Mouse (Mus musculus) frontal cortex, postnatal 36 days (tissue): ENCODE measurements around the gene Coa3.

Source experiments
- DNase-seq, 2 experiments: peaks; one replicate each; pipeline ENCODE4 v3.0.0; 2022; ENCODE audit warnings: low spot score in 2 of 2

Gene Coa3

GRCm38 (mm10) chr11:101282896-101283295, 4.0 kb upstream of the Coa3 start:
- no peak for DNase-seq

DNA sequence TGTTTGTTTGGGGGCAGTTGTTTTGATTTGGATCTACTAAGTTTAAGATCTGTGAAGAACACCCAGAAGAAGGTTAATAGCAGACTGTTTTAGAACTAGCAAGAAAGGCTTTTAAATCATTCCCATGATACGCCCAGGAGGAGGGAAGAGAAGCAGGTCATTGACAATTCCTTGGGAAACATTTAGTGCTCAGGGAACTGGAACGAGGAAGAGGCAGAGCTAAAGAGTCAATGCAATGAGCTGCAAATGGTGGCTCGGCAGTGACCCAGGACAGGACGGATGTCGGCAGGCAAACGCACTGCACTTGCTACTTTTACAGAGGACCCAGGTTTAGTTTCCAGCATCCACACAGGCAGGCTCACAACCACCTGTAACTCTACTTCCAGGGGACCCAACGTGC, 1.9 kb upstream of the Coa3 start:
- DNase-seq, result no peak

GRCm38 (mm10) chr11:101279193-101279569, 267 bp upstream of the Coa3 start:
- no peak for DNase-seq

- DNase-seq, result peak; percentile 30 to 48
Observed at GRCm38 (mm10) chr11:101277381-101278222, 1.3 kb downstream of the Coa3 start.

DNA sequence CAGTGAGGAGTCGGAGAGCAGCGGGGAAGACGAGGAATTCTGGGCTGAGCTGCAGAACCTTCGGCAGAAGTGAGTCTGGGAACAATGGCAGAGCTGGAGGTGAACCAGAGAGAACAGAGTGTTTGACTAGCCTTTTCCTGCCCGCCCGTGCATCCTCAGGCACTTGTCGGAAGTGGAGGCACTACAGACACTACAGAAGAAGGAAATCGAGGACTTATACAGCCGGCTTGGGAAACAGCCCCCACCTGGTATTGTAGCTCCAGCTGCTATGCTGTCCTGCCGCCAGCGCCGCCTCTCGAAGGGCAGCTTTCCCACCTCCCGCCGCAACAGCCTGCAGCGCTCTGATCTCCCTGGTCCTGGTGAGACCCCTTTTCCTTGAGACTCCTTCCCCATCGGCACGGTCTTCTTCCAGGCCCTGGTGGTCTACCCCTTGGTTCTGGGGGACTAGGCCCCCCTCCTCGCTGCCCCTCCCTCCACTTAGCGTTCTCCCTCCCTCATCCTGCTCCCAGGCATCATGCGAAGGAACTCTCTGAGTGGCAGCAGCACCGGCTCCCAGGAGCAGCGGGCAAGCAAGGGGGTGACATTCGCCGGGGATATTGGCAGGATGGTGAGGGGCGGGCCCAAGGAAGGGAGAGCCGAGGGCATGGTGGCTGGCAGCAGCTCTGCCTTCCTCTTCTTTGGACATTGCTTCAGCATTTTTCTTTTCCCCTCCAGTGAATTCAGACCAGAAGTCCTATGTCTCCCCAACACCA, 2.4 kb downstream of the Coa3 start:
- DNase-seq, result no peak

- DNase-seq, result no peak
Observed at GRCm38 (mm10) chr11:101275309-101275708, 3.6 kb downstream of the Coa3 start.

DNA sequence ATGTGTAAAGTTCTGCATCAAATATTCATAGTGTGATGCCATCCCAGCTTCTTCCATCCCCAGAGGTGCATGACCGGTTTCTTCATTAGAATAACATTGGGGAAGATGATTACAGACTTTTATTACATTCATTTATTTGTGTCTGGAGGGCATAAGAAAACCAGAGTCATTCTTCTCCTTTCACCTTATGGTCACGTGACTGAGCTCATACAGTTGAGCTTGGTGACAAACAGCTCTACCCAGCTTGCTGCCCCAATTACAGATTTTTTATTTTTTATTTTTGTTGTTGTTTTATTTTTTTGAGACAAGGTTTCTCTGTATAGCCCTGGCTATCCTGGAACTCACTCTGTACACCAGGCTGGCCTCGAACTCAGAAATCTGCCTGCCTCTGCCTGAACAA, 6.5 kb downstream of the Coa3 start:
- DNase-seq, result no peak

- DNase-seq, result no peak
Observed at GRCm38 (mm10) chr11:101269577-101270116, 9.3 kb downstream of the Coa3 start.

DNA sequence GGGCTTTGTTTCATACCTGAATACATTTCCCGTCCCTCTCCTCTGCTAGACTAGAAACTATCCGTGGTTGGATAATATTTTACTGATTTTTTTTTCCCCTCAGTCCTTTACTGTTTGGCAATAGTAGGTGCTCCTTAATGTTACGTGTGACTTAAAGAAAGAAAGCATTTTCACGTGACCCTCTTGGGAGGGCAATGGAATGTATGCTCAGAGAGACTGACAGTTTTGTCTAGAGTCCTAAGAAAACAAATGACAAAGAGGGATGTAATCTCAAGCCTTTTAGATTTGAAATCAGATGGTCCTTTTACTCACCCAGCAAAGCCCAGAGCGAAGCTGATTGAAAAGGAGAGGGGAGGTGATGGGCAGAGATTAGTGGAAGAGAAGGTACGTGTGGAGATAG, 13.0 kb downstream of the Coa3 start:
- no peak for DNase-seq

DNA sequence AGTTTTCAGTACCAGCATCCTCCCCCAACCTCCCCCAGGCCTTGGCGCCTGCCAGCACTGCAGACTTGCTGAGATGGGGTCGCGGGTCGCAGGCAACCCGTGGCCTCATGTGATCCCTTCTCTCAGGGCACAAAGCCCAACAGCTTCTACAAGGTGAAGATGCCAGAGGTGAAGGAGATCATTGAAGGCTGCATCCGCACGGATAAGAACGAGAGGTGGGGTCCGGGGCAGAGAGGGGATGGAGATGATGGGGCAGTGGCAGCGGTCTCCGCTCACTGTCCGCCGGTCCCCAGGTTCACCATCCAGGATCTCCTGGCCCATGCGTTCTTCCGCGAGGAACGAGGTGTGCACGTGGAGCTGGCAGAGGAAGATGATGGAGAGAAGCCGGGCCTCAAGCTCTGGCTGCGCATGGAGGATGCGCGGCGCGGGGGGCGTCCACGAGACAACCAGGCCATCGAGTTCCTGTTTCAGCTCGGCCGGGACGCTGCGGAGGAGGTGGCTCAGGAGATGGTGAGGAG, 13.9 kb downstream of the Coa3 start:
- no peak for DNase-seq

DNA sequence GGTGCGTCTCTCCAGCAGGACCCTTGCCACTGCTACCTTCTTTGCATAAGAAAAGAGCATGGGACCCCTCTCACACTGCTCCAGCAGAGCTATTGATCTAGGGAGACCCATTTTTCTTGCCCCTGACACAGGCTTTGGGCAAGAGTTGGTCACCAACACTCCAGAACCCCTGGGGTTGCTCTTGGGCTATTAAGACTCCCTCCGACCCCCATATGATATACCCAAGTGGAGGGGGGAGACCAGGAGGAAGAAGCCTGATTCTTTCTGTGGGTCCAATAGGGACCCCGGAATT, 15.0 kb downstream of the Coa3 start:
- DNase-seq, result no peak

DNA sequence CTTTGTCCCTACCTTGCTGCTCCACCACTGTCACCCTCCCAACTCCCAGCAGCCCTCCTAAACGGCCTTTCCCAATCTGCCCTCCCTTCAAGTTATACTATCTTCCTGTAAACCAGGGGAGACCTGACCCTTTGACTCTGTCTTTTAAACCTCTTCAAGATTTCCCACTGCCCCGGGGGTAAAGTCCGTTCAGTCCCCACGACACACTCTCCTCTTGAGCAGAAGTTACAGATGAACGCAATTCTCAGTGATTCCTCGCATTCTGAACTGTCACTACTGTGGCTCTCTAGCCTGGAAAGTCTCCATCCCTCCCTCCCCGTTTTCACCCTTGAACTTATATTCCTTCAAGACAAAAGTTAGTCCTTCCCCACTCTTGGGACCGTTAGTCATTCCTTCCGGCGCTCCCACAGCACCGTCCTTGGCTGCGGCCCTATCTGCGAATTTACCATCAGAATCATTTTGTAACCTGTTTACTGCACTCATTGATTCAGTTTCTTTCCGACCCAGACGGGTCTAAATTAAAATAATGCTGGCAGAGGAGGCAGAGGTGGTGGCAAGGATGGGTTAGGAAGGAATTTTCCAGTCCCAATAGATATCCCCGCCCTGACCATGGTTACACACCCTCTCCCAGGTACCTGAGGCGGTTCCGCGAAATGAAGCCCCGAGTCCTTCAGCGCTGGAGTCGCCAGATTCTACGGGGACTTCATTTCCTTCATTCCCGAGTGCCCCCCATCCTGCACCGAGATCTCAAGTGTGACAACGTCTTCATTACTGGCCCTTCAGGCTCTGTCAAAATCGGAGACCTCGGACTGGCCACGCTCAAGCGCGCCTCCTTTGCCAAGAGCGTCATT, 15.6 kb downstream of the Coa3 start:
- DNase-seq, result no peak

- no peak for DNase-seq
Observed at GRCm38 (mm10) chr11:101262272-101262967, 16.5 kb downstream of the Coa3 start.

GRCm38 (mm10) chr11:101260826-101261380, 18.0 kb downstream of the Coa3 start:
- DNase-seq, result no peak

GRCm38 (mm10) chr11:101259948-101260825, 18.7 kb downstream of the Coa3 start, which contains the start of gene Wnk4:
Wnk4 (plus strand) TSS chr11:101260567.
- DNase-seq, result no peak

- DNase-seq, result peak; percentile 67 to 78
Observed at GRCm38 (mm10) chr11:101259261-101259712, 19.6 kb downstream of the Coa3 start.

DNA sequence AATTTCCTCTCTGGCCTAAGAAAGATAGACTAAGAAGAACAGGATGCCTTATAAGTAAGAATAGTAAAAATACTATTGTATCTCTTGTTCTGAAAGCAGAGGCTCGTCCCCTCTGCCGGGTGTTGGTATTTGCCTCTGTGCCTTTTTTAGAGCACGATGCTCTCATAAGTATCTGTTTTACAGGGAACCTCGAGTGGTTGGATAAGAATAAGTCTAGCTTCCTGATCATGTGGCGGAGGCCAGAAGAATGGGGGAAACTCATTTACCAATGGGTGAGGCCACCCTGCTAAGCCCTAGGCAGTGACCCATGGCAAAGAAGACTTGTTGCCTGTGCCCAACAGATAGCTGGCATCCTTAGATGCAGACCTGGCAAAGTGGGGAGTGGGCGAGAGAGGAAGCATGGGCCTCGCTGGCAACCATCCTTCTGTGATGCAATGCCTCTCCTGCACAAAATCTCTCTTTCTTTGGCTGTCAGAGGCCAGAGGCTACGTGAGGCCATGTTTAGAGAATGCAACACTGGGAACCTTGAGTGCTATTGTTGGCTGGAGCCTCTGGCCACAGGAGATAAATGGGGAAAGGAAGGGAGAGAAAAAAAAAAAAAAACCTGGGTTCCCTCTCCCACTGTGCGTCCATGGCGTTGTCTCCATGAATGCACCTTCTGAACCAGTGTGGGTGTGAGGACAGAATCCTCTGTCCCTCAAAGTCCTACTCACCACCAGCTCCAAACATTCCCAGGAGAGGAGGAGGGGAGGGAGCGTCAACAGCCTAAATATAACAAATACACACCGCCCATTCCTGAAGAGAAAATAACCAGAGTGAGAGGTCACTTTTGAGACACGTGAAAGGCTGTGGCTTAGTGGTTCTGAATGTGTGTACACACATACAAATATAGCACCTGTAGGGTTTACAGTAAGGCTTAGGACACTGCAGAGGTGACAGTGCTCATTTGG, 22.8 kb downstream of the Coa3 start:
- no peak for DNase-seq

- DNase-seq, result peak; percentile 82 to 87
Observed at GRCm38 (mm10) chr11:101253613-101254389, 25.1 kb downstream of the Coa3 start, which contains the start of gene Vps25. Vps25 (plus strand) TSS chr11:101253707.
